Mouse (Mus musculus) ES-Bruce4 (cell line): ENCODE measurements around the gene Gp2.

Experiments used
- EP300 ChIP-seq: IDR thresholded peaks from 2 replicates; pipeline ENCODE4 v1.6.1; 2011; ENCODE audit warnings: low read depth, low read length; ENCODE audit not compliant: insufficient read depth
- POLR2A ChIP-seq: IDR thresholded peaks from one replicate; pipeline ENCODE4 v1.8.1; 2011; ENCODE audit warnings: low read length; ENCODE audit not compliant: insufficient read depth

- TF ChIP-seq EP300 (no peak), POLR2A (no peak)
Observed at GRCm38 (mm10) chr7:119418523-119418922, 40.6 kb downstream of the Gp2 start.
